In genomic region chr13:43209560-43209959, GRCm38 (mm10) we compare ENCODE assay signal across 12 mouse cellular contexts. TPM values are rescaled to one million over a fixed set of nuclear protein-coding genes. Genes with fewer than 3 reads are reported as not detected.
DNase-seq lines count a peak whose midpoint lies in the region; ATAC-seq and TF ChIP-seq lines count a peak whose summit lies in the region.
"Had no signal": no experiment of that assay in that cellular context is flagged by ENCODE, and none has a peak within 500 bp of the region (broad histone marks: within the 10 kb centered on the region; RNA-seq: fewer than 3 reads in every experiment).

No protein-coding gene starts in this region.

- no peak overlapping the region for H3K4me3 ChIP-seq in cerebellum, adult 2 months (replicated peaks; ENCODE audit: insufficient read depth, low read depth, low read length)
- H3K4me3 ChIP-seq in midbrain, postnatal 0 days (ENCODE audit: low read depth, low read length): no peak overlapping the region
- no peak overlapping the region for H3K4me3 ChIP-seq in hindbrain, embryonic 16.5 days (ENCODE audit: low read length)
- H3K4me3 ChIP-seq: heart, embryonic 15.5 days; neural tube, embryonic 15.5 days had no signal

- H3K4me2 ChIP-seq in midbrain, postnatal 0 days (ENCODE audit: low read depth, low read length, poor library complexity, severe bottlenecking): no peak overlapping the region
- H3K4me2 ChIP-seq in hindbrain, embryonic 16.5 days (ENCODE audit: low read length): no peak overlapping the region
- H3K4me2 ChIP-seq: heart, embryonic 15.5 days; neural tube, embryonic 15.5 days had no signal

- TF ChIP-seq POLR2A in cerebellum, adult 2 months (IDR thresholded peaks at IDR 0.05; ENCODE audit: borderline replicate concordance, insufficient read depth, low read length): no peak

- H3K27me3 ChIP-seq in cerebellum, adult 2 months (ENCODE audit: control insufficient read depth, insufficient read depth, low read length): no peaks in the 10 kb centered on the region
- no peaks in the 10 kb centered on the region for H3K27me3 ChIP-seq in midbrain, postnatal 0 days (ENCODE audit: insufficient read depth, low read length)
- H3K27me3 ChIP-seq in hindbrain, embryonic 16.5 days (replicated peaks; ENCODE audit: control insufficient read depth, insufficient read depth, low read length): no peaks in the 10 kb centered on the region
- H3K27me3 ChIP-seq: heart, embryonic 15.5 days; neural tube, embryonic 15.5 days had no signal

- H3K9me3 ChIP-seq in midbrain, postnatal 0 days (ENCODE audit: low read length): no peaks in the 10 kb centered on the region
- no peaks in the 10 kb centered on the region for H3K9me3 ChIP-seq in hindbrain, embryonic 16.5 days (ENCODE audit: control insufficient read depth, low read length)
- H3K9me3 ChIP-seq: heart, embryonic 15.5 days; neural tube, embryonic 15.5 days had no signal

- 43% methylated on average over 5 of the region's 5 CpGs for WGBS in cerebellum, adult 2 months
- WGBS in midbrain, postnatal 0 days: 73% methylated on average over 5 of the region's 5 CpGs
- 76% methylated on average over 5 of the region's 5 CpGs for WGBS in hindbrain, embryonic 16.5 days

- ATAC-seq in megakaryocyte, adult 5-6 weeks (ENCODE audit: poor library complexity, severe bottlenecking): peak; percentile 79
- ATAC-seq in midbrain, postnatal 0 days (ENCODE audit: low FRiP score): no peak
- no peak for ATAC-seq in hindbrain, embryonic 16.5 days

- H3K36me3 ChIP-seq in midbrain, postnatal 0 days (ENCODE audit: insufficient read depth, low read length): no peaks in the 10 kb centered on the region
- no peaks in the 10 kb centered on the region for H3K36me3 ChIP-seq in hindbrain, embryonic 16.5 days (ENCODE audit: control insufficient read depth, insufficient read depth, low read length)
- H3K36me3 ChIP-seq: heart, embryonic 15.5 days; neural tube, embryonic 15.5 days had no signal

- no peak overlapping the region for H3K9ac ChIP-seq in midbrain, postnatal 0 days (replicated peaks; ENCODE audit: low read length, poor library complexity, severe bottlenecking)
- H3K9ac ChIP-seq in hindbrain, embryonic 16.5 days (ENCODE audit: low read depth, low read length): no peak overlapping the region
- H3K9ac ChIP-seq: heart, embryonic 15.5 days; neural tube, embryonic 15.5 days had no signal

- H3K27ac ChIP-seq in cerebellum, adult 2 months (ENCODE audit: insufficient read depth, low read length): peak overlapping the region; percentile 72
- H3K27ac ChIP-seq in midbrain, postnatal 0 days (ENCODE audit: low read depth, low read length): no peak overlapping the region
- H3K27ac ChIP-seq in hindbrain, embryonic 16.5 days (ENCODE audit: low read depth, low read length): no peak overlapping the region
- H3K27ac ChIP-seq: heart, embryonic 15.5 days; neural tube, embryonic 15.5 days had no signal

- peaks cover 44% of the 10 kb centered on the region for H3K4me1 ChIP-seq in cerebellum, adult 2 months (ENCODE audit: control insufficient read depth, insufficient read depth, low read length)
- H3K4me1 ChIP-seq in midbrain, postnatal 0 days (ENCODE audit: insufficient read depth, low read length): no peaks in the 10 kb centered on the region; the same call in 1 of the 2 replicates
- H3K4me1 ChIP-seq in hindbrain, embryonic 16.5 days (ENCODE audit: control insufficient read depth, insufficient read depth, low read depth, low read length): peaks cover 7% of the 10 kb centered on the region; the same call in 1 of the 2 replicates

- no peak for TF ChIP-seq CTCF in cerebellum, adult 2 months (IDR thresholded peaks at IDR 0.05; ENCODE audit: borderline replicate concordance, insufficient read depth, low read depth, low read length)
- no peak for TF ChIP-seq CTCF in midbrain, postnatal 0 days (IDR thresholded peaks at IDR 0.05)

- DNase-seq in cerebellum, adult 2 months: no peak
- no peak for DNase-seq in cerebellum, adult 9-10 months
- DNase-seq in lung, postnatal 36 days: peak; percentile 55
- DNase-seq in lung, postnatal 14 days: no peak
- no peak for DNase-seq in cerebellum, postnatal 14 days
- DNase-seq in midbrain, postnatal 0 days (ENCODE audit: low spot score): no peak
- DNase-seq: gastrocnemius, postnatal 10 days; midbrain, embryonic 14.5 days had no signal

RNA-seq across cellular contexts. Expression of gene Tbc1d7, which starts 38.3 kb away (rescaled TPM):
- polyA plus RNA-seq in cerebellum, adult 2 months (2012; rRNA removed): 48.2 and 49.9 TPM in 2 replicates
- 6.7 and 10.6 TPM in 2 replicates for total RNA-seq in megakaryocyte, adult 5-6 weeks (2015)
- 3.4 and 4.9 TPM in 2 replicates for total RNA-seq in megakaryocyte, adult 5-6 weeks (2017)
- 30.8 and 48.9 TPM in 2 replicates for total RNA-seq in midbrain, postnatal 0 days (2014; rRNA removed)
- 85.9 and 94.3 TPM in 2 replicates for polyA plus RNA-seq in midbrain, postnatal 0 days (2015; fragmentation: Nextera tagmentation; extraction: Ambion mirVana)
- polyA plus RNA-seq in hindbrain, embryonic 16.5 days (2015; fragmentation: Nextera tagmentation; extraction: Ambion mirVana): 85.3 and 86.0 TPM in 2 replicates
